Mouse (Mus musculus) left cerebral cortex, postnatal 10 days (tissue): Measurements from ENCODE around the gene Creb3l1. TPM values are rescaled to one million over a fixed set of nuclear protein-coding genes. Genes with fewer than 3 reads are reported as not detected.

ENCODE experiments used
- DNase-seq, 2 experiments: peaks; one replicate each; pipeline ENCODE4 v3.0.0; 2021 to 2022; ENCODE audit warnings: low spot score in 2 of 2, mixed read lengths in 1 of 2; ENCODE audit errors: extremely low spot score in 1 of 2
- intact Hi-C: fragments of 180-260 bp; cut with DNase I; formaldehyde crosslinking; loops from one replicate; pipeline ENCODE4 v1.15.1; 2025
- total RNA-seq, 2 experiments: library from RNA; stranded (reverse); gene quantifications; 2 replicates each; pipeline ENCODE4 v1.2.3; 2021

Creb3l1 gene
- 1 to 10 TPM; 7.8 to 8.6 TPM for total RNA-seq

DNA sequence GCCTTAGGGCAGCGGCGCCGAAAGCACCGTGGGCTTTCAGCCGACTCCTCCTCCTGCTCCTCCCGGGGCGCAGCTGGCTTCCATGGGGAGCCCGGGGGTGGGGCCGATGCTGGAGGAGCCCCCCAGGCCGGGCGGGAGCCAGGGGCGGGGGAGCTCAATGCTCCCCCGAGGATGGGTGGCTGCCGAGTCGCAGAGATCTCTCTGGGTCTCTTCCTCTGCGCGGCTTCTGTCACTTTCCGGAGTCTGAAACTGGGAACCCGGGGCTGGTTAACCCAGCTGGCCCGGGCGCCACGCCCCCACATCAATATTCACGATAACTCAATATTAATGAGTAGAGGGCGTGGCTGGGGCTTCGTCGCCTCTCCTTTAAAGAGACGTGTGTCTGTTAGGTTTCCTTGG is at the start of gene Creb3l1:
TSS of gene Creb3l1 (minus strand) at position 229 of the 399 bp plus-strand sequence.
- intact Hi-C loops = no loop called here

DNA sequence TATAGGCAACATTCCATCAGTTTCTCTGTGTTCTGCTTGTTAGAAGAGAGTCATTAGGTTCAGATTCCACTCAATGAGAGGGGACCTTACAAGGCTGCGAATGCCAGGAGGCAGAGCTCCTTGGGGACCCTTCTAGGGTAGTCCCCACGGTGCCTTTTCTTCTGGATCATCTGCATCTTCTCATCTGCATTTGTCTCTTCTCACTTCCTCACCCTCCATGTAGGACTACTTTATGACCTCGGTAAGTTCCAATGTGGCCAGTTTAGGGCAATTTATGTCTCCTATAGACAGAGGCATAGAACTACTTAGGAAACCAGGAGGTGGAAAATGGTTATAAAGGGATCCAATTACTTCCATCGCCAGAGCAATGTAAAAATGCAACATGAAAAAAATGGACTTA is 46.8 kb upstream of the Creb3l1 start:
- intact Hi-C loops = no loop called here
- no peak for DNase-seq

More for the DNA sequence above, at the start of gene Creb3l1:
- DNase-seq = peak; percentile 42 to 86

GRCm38 (mm10) chr2:92069630-92070029 is 45.3 kb upstream of the Creb3l1 start:
- no peak for DNase-seq
- intact Hi-C loops = no loop called here

GRCm38 (mm10) chr2:92067600-92067999 is 43.3 kb upstream of the Creb3l1 start:
- intact Hi-C loops = no loop called here
- DNase-seq = no peak

DNA sequence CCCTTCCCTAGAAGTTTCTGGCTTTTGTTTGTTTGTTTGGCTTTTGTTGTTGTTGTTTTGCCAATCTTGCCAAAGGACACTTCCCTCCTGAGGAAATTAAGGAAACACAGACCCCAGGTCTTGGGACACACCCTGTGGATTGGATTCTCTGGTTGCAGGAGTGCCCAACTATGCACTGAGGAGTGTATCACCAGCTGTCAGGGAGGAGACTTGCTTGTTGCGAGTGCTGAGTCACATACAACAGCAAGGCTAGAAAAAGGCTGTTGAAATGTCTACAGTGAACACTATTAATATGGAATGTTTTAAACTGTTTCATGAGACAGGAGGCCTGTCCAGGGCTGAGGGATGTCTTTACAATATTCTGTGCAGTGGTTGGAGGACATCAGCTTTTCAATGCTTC is 42.6 kb upstream of the Creb3l1 start:
- DNase-seq = no peak
- intact Hi-C loops = no loop called here

DNA sequence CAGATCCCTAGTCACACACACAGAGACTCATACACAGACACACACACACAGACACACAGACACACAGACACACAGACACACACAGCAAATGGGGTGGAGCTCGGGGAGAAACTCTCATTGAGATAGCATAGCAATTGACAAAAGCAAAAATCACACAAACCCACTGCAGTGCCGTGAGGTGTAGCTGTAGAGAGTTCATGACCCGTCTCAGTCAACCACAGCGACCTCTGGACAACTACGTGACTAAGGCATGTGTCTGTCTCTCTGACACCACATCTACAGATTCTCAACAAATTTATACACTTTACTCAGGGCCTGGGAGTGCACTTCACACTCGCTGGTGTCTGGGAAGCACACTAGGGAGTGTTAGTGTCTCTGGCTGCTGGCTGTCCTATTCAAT is 41.6 kb upstream of the Creb3l1 start:
- DNase-seq = no peak
- intact Hi-C loops = loop anchor here (2.0 kb wide), 1 partner anchor 117 kb away; no protein-coding TSS in a partner anchor

DNA sequence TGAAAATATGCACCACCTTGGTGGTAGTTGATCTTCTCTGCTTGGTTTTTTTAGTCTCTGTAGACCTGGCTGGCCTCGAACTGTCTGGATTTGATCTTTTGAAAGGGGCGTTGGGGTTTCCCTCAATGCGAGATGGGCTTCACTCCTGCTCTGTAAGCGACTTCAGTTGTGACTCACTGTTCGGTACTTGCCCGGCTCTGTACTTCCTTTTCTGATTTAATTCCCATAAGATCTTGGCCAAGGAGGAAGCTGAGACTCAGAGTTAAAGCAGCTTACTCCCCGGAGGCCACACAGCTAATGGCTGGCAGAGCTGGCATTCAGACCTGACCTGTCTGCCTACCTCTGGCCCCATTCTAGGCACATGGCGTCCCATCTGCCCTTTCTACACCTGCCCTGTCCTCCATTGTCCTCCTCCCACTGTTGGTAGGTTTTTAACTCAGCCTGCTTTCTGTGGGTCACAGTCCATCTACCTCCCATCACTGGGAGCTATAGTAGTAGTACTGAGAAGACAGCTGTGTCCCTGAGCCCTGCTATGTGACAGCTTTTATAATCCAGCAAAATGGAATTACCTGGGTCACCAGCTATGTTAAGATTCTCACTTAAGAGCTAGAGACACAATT is 41.1 kb upstream of the Creb3l1 start:
- intact Hi-C loops = loop anchor here (2.0 kb wide), 1 partner anchor 117 kb away; no protein-coding TSS in a partner anchor
- DNase-seq = no peak

DNA sequence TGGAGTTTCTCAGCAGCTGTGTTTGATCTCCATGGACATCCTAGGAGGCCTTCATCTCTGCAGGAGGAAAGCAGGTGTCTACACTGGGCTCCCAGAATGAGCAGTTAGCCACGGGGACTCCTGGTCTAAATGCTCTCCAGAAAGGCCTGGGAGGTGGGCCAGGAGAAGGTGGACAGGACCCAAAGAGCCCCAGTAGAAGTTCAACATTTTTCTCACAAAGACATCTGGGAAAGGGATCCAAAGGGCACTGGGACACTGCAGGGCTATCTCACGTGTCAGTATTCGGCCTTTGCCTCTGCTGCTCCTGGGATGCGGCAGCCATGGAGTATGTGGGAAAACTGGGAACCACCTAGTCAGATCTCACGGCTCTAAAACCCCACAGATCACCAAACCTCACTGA is 38.8 kb upstream of the Creb3l1 start:
- DNase-seq = no peak
- intact Hi-C loops = no loop called here

DNA sequence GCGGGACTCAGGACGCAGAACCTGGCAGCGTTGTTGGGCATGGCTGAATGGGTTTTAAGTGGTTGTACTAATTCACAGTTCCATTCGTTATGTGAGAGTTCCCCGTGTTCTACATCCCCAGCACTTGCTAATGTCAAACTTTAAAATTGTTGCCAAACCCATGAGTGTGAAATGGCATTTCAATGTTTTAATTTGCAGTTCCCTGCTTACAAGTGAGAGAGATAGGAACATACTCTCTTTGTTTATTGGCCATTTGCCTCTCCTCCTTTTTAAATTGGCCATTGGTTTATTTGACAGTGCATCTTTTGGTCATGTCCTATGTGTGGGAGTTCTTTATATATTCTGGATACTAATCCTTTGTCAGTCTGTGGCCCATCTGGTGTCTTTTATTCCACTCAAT is 37.0 kb upstream of the Creb3l1 start:
- no peak for DNase-seq
- intact Hi-C loops = no loop called here

- intact Hi-C loops = no loop called here
- DNase-seq = peak in 1 of 2 experiments; percentile 51
Measured at GRCm38 (mm10) chr2:92060291-92060690, 36.0 kb upstream of the Creb3l1 start.

DNA sequence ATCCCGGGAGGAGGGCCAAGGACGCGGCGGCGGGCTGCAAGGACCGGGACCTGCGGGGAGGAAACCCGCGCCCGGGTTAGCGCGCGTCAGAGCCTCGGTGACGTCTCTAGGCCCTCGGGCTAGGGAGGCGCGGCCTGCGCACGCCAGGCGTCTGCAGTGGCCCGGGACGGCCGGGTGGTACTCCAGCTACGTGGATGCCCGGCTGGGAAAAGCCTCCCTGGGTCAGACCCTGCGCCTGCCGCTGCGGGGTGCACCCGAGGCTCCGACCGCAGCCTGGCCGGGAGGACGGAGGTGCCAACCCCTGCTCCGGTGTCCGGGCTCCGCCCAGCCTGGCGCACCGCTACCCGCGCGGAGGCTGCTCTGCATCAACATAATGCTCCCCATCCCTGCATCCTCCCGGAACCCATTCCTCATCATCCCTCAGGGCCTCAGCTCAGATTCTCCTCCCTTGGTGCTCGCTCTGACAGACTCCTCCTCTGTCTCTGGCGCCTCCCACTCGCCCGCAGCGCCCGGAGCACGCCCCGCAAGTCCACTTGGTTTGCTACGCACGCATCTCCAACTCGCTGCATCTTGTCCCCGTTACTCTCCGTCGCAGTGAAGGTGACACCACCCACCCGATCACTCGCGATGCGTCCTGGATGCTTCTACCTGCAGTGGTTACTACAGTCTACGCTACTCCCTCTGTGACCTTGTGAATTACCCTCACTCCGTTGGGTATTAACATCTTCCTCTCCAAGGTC is 35.3 kb upstream of the Creb3l1 start:
- DNase-seq = peak; percentile 69 to 85
- intact Hi-C loops = loop anchor here (5.0 kb wide), 2 partner anchors 52 to 117 kb away; no protein-coding TSS in a partner anchor

GRCm38 (mm10) chr2:92058936-92059335 is 34.6 kb upstream of the Creb3l1 start:
- DNase-seq = no peak
- intact Hi-C loops = loop anchor here (1.0 to 5.0 kb wide), 3 partner anchors 52 to 117 kb away; no protein-coding TSS in a partner anchor

- intact Hi-C loops = loop anchor here (1.0 to 5.0 kb wide), 3 partner anchors 51 to 116 kb away; no protein-coding TSS in a partner anchor
- DNase-seq = peak; percentile 93 to 94
Measured at GRCm38 (mm10) chr2:92058469-92058868, 34.2 kb upstream of the Creb3l1 start.

- DNase-seq = no peak
- intact Hi-C loops = loop anchor here (2.0 to 5.0 kb wide), 3 partner anchors 49 to 272 kb away; no protein-coding TSS in a partner anchor
Measured at GRCm38 (mm10) chr2:92056760-92057159, 32.5 kb upstream of the Creb3l1 start.

DNA sequence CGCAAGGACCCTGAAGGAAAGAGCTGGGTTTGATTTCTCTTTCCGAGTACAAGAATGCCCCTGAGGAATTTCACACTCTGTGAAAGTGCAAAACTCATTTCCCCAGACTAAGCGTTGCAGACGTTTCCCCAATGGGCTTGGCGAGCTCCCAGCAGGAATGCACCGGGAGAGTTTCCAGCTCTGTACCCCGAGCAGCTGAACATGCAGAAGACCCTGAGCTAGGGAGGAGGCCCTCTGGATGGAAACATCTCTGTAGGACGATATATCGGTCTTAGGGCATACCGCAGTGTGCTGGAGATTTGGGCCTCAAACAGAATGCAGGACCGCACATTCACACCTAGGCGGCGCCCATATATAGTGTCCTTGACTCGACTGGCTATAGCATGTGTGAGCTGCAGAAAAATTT is 31.5 kb upstream of the Creb3l1 start:
- peak; percentile 68 to 77 for DNase-seq
- intact Hi-C loops = loop anchor here (2.0 to 5.0 kb wide), 3 partner anchors 49 to 273 kb away; no protein-coding TSS in a partner anchor

DNA sequence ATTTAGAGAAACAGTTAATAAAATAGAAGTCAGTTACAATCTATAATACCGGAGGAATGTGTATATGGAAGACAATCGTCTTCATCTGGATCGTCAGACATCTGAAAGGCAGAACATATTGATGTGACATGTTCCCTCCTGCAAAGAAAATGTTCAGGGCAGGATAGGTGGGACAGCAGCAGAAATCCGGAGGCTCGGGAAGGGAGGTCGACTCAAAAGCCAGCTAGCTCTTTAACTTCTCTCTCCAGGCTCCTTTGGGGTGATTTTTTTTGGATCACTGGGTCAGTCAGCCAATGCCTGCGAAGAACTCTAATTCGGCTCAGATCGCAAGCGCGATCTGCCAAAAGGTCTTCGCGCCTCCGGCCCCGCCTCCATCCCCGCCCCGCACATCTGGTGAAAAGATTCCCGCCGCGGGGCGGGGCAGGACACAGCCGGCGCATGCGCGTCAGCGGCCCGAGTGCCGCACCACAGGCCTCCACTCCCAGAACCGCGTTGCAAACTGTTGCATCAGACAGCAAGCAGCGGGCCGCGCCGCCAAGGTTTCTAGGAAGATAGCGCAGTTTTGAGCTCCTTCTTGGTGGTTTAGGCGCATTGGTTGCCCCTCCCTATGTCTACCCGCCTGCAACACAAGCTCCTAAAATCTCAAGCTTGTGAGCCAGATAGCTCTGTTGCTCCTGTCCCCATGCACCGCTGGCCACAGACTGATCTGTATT is 31.0 kb upstream of the Creb3l1 start:
- intact Hi-C loops = loop anchor here (5.0 kb wide), 2 partner anchors 48 to 113 kb away; no protein-coding TSS in a partner anchor
- DNase-seq = peak; percentile 87 to 94

DNA sequence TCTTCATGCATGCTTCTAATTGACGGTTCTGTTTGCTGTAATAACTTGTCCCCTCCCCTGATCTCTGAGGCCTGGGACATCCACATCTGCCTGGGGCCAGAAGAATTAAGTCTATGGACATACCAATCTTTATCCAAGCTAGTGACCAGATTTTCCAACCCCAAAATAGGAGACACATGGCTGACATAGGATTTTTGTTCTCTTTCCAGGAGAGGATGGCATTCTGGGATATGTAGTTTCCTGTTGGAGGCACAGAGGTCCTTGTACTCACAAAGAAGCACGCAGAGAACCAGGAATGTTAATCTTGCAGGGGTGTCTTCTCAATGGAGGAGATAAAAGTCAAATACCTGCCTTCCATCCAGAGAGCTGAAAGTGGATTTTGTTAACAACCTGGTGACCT is 28.5 kb upstream of the Creb3l1 start:
- DNase-seq = no peak
- intact Hi-C loops = no loop called here

DNA sequence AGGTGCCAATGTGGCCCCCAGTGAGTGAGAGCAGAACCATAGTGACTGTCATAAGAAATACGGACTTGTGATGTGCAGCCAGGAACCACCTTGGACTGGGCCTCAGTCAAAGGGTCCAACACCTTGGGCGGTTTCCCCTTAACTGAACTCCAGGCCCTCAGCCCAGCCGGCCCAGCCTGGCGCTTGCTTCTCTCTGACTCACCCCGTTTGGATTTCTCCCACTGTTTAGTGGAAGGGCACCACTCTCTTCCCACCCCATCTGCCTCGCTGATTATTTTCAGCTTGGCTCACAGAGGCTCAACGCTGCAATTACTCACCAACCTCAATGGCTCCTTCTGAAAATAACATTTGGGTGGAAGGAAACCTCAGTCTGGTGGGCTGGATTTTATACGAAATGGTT is 27.9 kb upstream of the Creb3l1 start:
- intact Hi-C loops = no loop called here
- peak in 1 of 2 experiments; percentile 45 for DNase-seq

DNA sequence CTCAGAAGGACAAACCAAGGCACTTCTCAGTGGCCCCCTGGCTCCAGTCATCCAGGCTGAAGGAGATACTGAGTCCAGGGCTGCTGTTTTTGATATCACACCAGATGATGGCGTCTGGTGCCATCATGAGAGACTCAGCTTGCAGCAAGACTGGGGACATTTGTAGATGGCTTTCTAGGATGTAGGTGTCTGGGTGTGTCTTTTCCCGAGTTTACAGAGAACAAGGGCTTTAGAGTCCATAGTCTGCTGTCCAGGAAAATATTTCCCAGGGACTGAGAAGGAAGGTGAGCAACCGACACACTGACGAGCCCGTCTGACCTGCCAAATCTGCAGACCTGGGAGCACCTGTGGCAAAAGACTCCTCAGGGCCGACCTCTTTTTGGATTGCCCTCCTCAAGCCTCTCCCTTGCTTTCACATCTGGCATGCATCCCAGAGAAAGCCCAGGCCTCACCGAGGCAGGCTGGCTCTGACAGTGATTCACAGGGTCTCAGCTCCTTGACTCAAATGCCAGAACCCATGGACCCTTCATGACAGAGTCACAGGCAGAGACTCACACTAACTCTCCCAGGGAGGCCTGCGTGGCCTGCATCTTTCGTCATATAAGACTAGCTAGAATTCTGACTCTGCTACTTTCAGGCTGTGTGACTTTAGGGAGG is 23.9 kb upstream of the Creb3l1 start:
- intact Hi-C loops = no loop called here
- DNase-seq = no peak
